Mouse (Mus musculus) bone marrow, adult 2 months (tissue): ENCODE measurements around the gene Sorbs2. TPM values are rescaled to one million over a fixed set of nuclear protein-coding genes. Genes with fewer than 3 reads are reported as not detected.

Experiments
- H3K27ac ChIP-seq: fragments of 200-500 bp; 2 replicates; pipeline ENCODE4 v1.5.1; 2012; ENCODE audit warnings: low read depth, mild to moderate bottlenecking, control low read depth, inconsistent platforms, low read length; ENCODE audit not compliant: control insufficient read depth, poor library complexity, insufficient read depth
- H3K4me1 ChIP-seq: fragments of 200-500 bp; 2 replicates; pipeline ENCODE4 v1.6.1; 2011; ENCODE audit warnings: low read length; ENCODE audit not compliant: control insufficient read depth, insufficient read depth
- H3K4me3 ChIP-seq: fragments of 200-500 bp; replicated peaks from 2 replicates; pipeline ENCODE3; 2011; ENCODE audit warnings: mild to moderate bottlenecking, low read depth, low read length, control low read depth; ENCODE audit not compliant: control insufficient read depth
- CTCF ChIP-seq: fragments of 200-500 bp; IDR thresholded peaks from 2 replicates; pipeline ENCODE4 v1.5.1; 2011; ENCODE audit warnings: low read length, control low read depth; ENCODE audit not compliant: control insufficient read depth, insufficient read depth
- POLR2A ChIP-seq: fragments of 200-500 bp; IDR thresholded peaks from 2 replicates; pipeline ENCODE4 v1.6.1; 2011; ENCODE audit warnings: low read depth, mild to moderate bottlenecking, control low read depth, low read length, borderline replicate concordance; ENCODE audit not compliant: control insufficient read depth
- WGBS: fragments of 180-500 bp; shearing (Covaris S2); methylation state at CpG from one replicate; pipeline ENCODE4 v1.1.7; 2018; 5-methylcytosine and 5-hydroxymethylcytosine counted together
- polyA plus RNA-seq: library from polyadenylated mRNA; stranded (reverse); fragments of >200 nt; gene quantifications from 2 replicates; pipeline ENCODE4 v1.2.4, GENCODE M21; 2011; ENCODE audit warnings: low replicate concordance; ENCODE audit not compliant: missing spikeins, insufficient read depth, insufficient read length

Sorbs2 gene
- polyA plus RNA-seq, 1 experiment: 6.5 TPM

- Histone ChIP-seq H3K27ac (no peak overlapping the region), H3K4me1 (no peaks in the 10 kb centered on the region), H3K4me3 (no peak overlapping the region)
- WGBS: 82% methylated on average over 9 of the region's 9 CpGs
- TF ChIP-seq CTCF (no peak), POLR2A (no peak)
These were observed 76.9 kb downstream of the Sorbs2 start for GRCm38 (mm10) chr8:45584390-45585052.

GRCm38 (mm10) chr8:45585158-45585557 lies 77.6 kb downstream of the Sorbs2 start:
- TF ChIP-seq CTCF (no peak), POLR2A (no peak)
- Histone ChIP-seq H3K4me3 (no peak overlapping the region), H3K4me1 (no peaks in the 10 kb centered on the region), H3K27ac (no peak overlapping the region)
- 59% methylated on average over 4 of the region's 4 CpGs for WGBS

DNA sequence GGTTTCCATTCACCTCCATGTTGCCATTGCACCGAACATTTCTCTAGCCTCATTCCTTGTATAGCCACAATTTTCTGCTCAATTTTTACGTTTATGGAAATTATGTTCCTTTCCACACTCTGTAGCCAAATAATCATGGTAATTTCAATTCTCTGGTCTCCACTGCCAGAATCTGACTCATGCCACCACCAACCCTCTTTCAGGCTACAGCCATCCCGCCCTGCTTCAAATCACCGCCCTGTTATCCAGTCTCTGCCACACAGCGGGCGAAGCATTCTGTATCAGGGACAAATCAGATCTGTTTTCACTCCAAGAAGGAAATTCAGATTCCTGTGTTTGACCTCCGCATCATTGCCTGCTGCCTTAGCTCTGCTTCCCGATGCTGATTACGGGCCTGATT lies 79.4 kb downstream of the Sorbs2 start:
- no peak overlapping the region for H3K4me3 ChIP-seq
- no peaks in the 10 kb centered on the region for H3K4me1 ChIP-seq
- H3K27ac ChIP-seq: no peak overlapping the region
- TF ChIP-seq POLR2A (no peak), CTCF (no peak)
- 89% methylated on average over 9 of the region's 9 CpGs for WGBS

GRCm38 (mm10) chr8:45591888-45592287 lies 84.3 kb downstream of the Sorbs2 start:
- TF ChIP-seq POLR2A: no peak
- no peak for TF ChIP-seq CTCF
- 83% methylated on average over 4 of the region's 4 CpGs for WGBS
- H3K4me1 ChIP-seq: no peaks in the 10 kb centered on the region
- H3K27ac ChIP-seq: no peak overlapping the region
- H3K4me3 ChIP-seq: no peak overlapping the region

- TF ChIP-seq POLR2A (no peak), CTCF (no peak)
- no peak overlapping the region for H3K4me3 ChIP-seq
- no peak overlapping the region for H3K27ac ChIP-seq
- 74% methylated on average over 5 of the region's 5 CpGs for WGBS
- H3K4me1 ChIP-seq: no peaks in the 10 kb centered on the region
These were observed 86.1 kb downstream of the Sorbs2 start for GRCm38 (mm10) chr8:45593711-45594110.

DNA sequence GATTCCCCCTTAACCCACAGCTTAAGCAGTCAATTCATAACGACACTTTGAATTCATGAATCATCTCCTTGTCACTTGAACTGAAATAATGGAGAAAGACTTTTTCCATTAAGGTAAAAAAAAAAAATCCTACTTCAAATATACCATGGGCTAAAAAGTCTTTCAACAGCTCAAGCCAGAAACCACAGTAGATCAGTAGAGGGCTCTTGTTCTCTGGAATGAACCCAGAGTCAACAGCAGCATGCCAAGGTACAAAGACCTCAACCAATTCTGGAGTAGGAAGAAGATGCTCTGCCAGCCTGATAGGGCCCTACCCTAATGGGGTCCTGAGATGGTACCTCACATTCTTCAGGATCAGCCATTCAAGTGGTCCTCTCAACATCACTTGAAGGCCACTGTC lies 88.4 kb downstream of the Sorbs2 start:
- TF ChIP-seq CTCF (no peak), POLR2A (no peak)
- H3K4me1 ChIP-seq: no peaks in the 10 kb centered on the region
- H3K4me3 ChIP-seq: no peak overlapping the region
- H3K27ac ChIP-seq: no peak overlapping the region
- 71% methylated on average over 1 of the region's 1 CpGs for WGBS

DNA sequence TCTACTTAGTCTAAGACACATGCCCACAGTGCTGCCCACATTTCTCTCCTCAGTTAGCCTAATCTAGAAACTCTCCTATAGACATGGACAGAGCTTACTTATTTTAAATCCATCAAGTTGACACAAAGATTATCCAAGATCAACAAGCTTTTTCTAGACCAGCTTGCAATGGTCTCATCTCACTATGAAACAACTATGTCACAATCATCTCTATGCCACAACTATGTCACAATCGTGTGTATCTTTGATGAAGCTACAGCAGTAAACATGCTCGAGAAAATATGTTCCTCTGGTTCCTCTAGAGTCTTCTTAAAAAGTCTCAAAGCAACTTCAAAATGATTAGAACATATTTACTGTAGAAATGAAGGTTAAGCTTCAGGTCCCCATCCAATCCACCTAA lies 89.0 kb downstream of the Sorbs2 start:
- no peak for TF ChIP-seq POLR2A
- TF ChIP-seq CTCF: no peak
- Histone ChIP-seq H3K4me3 (no peak overlapping the region), H3K4me1 (no peaks in the 10 kb centered on the region), H3K27ac (no peak overlapping the region)
- 65% methylated on average over 2 of the region's 2 CpGs for WGBS

DNA sequence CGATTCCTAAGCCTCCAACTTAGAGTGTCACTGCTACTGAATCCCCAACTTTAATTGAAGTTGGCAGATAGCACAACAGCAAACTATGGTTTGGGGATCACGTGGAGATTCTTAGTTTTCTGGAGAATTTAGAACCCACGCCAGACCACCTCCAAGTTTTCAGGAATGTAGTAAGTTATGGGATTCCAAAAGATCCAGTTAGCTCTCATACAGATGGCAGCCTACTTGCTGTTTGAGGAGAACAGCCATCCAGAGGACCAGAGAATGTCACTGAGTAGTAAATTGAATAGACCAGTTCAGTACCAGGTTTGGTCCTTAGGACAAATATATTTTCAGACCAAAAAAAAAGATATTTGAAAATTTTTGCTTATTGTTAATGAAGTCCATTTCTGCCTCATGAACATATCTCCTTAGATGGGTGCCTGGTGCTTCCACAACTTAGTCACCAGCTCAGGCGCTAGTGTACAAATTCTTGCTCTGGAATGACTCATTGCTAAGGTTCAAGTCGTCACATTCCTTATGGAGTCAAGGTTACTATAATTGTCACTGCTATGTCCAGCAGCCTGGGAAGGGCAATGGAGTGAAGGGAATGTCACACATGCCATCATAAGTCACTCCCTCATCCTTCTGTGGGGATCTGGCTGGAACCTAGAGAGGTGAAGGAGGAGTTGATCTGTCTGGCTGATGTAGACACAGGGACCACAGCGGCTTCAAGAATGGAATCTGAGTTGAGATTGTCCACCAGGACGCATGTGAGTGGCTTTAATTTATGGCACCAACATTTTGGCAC lies 90.2 kb downstream of the Sorbs2 start:
- Histone ChIP-seq H3K27ac (no peak overlapping the region), H3K4me1 (no peaks in the 10 kb centered on the region), H3K4me3 (no peak overlapping the region)
- TF ChIP-seq POLR2A: no peak
- TF ChIP-seq CTCF: no peak
- 78% methylated on average over 7 of the region's 7 CpGs for WGBS

- 63% methylated on average over 2 of the region's 2 CpGs for WGBS
- no peak overlapping the region for H3K4me3 ChIP-seq
- H3K27ac ChIP-seq: no peak overlapping the region
- no peaks in the 10 kb centered on the region for H3K4me1 ChIP-seq
- TF ChIP-seq CTCF (no peak), POLR2A (no peak)
These were observed 91.3 kb downstream of the Sorbs2 start for GRCm38 (mm10) chr8:45598883-45599282.
